ENCODE assay signal across 8 mouse cellular contexts in the genomic region with DNA sequence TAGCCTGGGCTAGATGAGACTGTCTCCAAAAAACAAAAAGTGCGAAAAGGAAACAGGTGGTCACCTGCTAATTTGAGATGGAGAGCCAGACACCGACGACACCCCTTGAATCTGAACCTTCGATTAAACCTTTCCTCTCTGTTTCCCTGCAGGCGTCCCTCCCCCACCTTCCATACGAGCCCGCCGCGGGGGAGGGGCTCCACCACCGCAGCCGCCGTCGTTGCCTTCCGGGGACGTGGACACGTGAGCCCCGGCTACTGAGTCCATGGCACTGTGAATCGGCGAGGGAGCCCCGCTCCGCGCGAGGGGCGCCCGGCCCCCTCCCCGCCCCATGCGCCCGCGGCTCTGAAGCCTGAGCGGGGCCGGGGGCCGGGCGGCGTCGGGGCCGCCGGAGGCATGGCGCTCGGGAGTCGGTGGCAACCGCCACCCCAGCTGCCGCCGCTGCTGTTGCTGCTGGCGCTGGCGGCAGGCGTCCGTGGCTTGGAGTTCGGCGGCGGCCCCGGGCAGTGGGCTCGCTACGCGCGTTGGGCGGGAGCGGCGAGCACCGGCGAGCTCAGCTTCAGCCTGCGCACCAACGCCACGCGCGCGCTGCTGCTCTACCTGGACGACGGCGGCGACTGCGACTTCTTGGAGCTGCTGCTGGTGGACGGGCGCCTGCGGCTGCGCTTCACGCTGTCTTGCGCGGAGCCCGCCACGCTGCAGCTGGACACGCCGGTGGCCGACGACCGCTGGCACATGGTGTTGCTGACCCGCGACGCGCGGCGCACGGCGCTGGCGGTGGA. TPM values are rescaled to one million over a fixed set of nuclear protein-coding genes. Genes with fewer than 3 reads are reported as not detected.
DNase-seq lines count a peak whose midpoint lies in the region; ATAC-seq and TF ChIP-seq lines count a peak whose summit lies in the region.

No protein-coding gene starts in this region.

- WGBS in heart, embryonic 15.5 days: under 1% methylated on average over 94 of the region's 94 CpGs
- under 1% methylated on average over 89 of the region's 94 CpGs for WGBS in embryonic facial prominence, embryonic 11.5 days
- WGBS in intestine, embryonic 14.5 days: 2% methylated on average over 72 of the region's 94 CpGs
- 4% methylated on average over 91 of the region's 94 CpGs for WGBS in thymus, adult 2 months

- no peak for DNase-seq in heart, adult 9 months (ENCODE audit: low spot score in 2 of 2)
- peak; percentile 61 for DNase-seq in embryonic facial prominence, embryonic 11.5 days (ENCODE audit: low spot score)
- peak; percentile 76 for DNase-seq in intestine, embryonic 14.5 days (ENCODE audit: low spot score)
- DNase-seq in lung, postnatal 10 days: peak; percentile 43
- peak; percentile 66 for DNase-seq in testis, postnatal 10 days (ENCODE audit: low spot score)
- no peak for DNase-seq in thymus, adult 2 months
- DNase-seq in thymus, postnatal 25 days: no peak

- H3K9me3 ChIP-seq in heart, embryonic 15.5 days (replicated peaks): no peaks in the 10 kb centered on the region
- no peaks in the 10 kb centered on the region for H3K9me3 ChIP-seq in embryonic facial prominence, embryonic 11.5 days (replicated peaks; ENCODE audit: control insufficient read depth, low read length)
- no peaks in the 10 kb centered on the region for H3K9me3 ChIP-seq in intestine, embryonic 14.5 days (ENCODE audit: control insufficient read depth, low read length)

- no peak overlapping the region for H3K27ac ChIP-seq in heart, embryonic 15.5 days
- H3K27ac ChIP-seq in embryonic facial prominence, embryonic 11.5 days (replicated peaks; ENCODE audit: low read depth, low read length): no peak overlapping the region
- no peak overlapping the region for H3K27ac ChIP-seq in intestine, embryonic 14.5 days (ENCODE audit: low read depth)
- no peak overlapping the region for H3K27ac ChIP-seq in thymus, adult 2 months (ENCODE audit: control insufficient read depth, insufficient read depth, low read length)

- no peak overlapping the region for H3K9ac ChIP-seq in heart, embryonic 15.5 days
- H3K9ac ChIP-seq in embryonic facial prominence, embryonic 11.5 days (replicated peaks; ENCODE audit: low read length): no peak overlapping the region; the same call in 1 of the 2 replicates
- no peak overlapping the region for H3K9ac ChIP-seq in intestine, embryonic 14.5 days (ENCODE audit: low read length)

- no peak for TF ChIP-seq CTCF in thymus, adult 2 months (IDR thresholded peaks at IDR 0.05; ENCODE audit: borderline replicate concordance, control insufficient read depth, extremely low read depth, insufficient read depth, low read length, poor library complexity)

- no peaks in the 10 kb centered on the region for H3K36me3 ChIP-seq in heart, embryonic 15.5 days
- no peaks in the 10 kb centered on the region for H3K36me3 ChIP-seq in embryonic facial prominence, embryonic 11.5 days (replicated peaks; ENCODE audit: control insufficient read depth, insufficient read depth, low read depth, low read length)
- no peaks in the 10 kb centered on the region for H3K36me3 ChIP-seq in intestine, embryonic 14.5 days (ENCODE audit: control insufficient read depth, insufficient read depth, low read length)
- H3K36me3 ChIP-seq in thymus, adult 2 months (ENCODE audit: control insufficient read depth, insufficient read depth, low read length): no peaks in the 10 kb centered on the region

- peaks cover 96% of the 10 kb centered on the region for H3K27me3 ChIP-seq in heart, embryonic 15.5 days
- peaks cover 51% of the 10 kb centered on the region for H3K27me3 ChIP-seq in embryonic facial prominence, embryonic 11.5 days (ENCODE audit: control insufficient read depth, insufficient read depth, low read length)
- peaks cover 64% of the 10 kb centered on the region for H3K27me3 ChIP-seq in intestine, embryonic 14.5 days (replicated peaks; ENCODE audit: control insufficient read depth, insufficient read depth, low read length)
- H3K27me3 ChIP-seq in thymus, adult 2 months (ENCODE audit: control insufficient read depth, insufficient read depth, low read length): peaks cover 22% of the 10 kb centered on the region; the same call in 1 of the 2 replicates

- peak overlapping the region; percentile 55 for H3K4me2 ChIP-seq in heart, embryonic 15.5 days
- peak overlapping the region; percentile 67 for H3K4me2 ChIP-seq in embryonic facial prominence, embryonic 11.5 days (ENCODE audit: low read depth, low read length)
- H3K4me2 ChIP-seq in intestine, embryonic 14.5 days (ENCODE audit: low read length): peak overlapping the region; percentile 48

- H3K4me3 ChIP-seq in heart, embryonic 15.5 days: peak overlapping the region; percentile 39
- H3K4me3 ChIP-seq in embryonic facial prominence, embryonic 11.5 days (ENCODE audit: low read depth, low read length): peak overlapping the region; percentile 35
- peak overlapping the region; percentile 32 for H3K4me3 ChIP-seq in intestine, embryonic 14.5 days (ENCODE audit: low read depth, low read length)
- H3K4me3 ChIP-seq in thymus, adult 2 months (ENCODE audit: control insufficient read depth, insufficient read depth, low read length): no peak overlapping the region

- TF ChIP-seq POLR2A in thymus, adult 2 months (IDR thresholded peaks at IDR 0.05; ENCODE audit: control insufficient read depth, extremely low read depth, insufficient read depth, low read length, poor library complexity): no peak

- ATAC-seq in heart, embryonic 15.5 days (replicated peaks; ENCODE audit: insufficient number of reproducible peaks, insufficient read depth, low FRiP score, low read depth): no peak
- 0 out of 2 replicates have a peak, but pooled peaks have one; percentile 11 for ATAC-seq in embryonic facial prominence, embryonic 11.5 days (replicated peaks; ENCODE audit: insufficient number of reproducible peaks, low FRiP score, low TSS enrichment, low read depth)
- ATAC-seq in intestine, embryonic 14.5 days (replicated peaks; ENCODE audit: low FRiP score, low TSS enrichment, low read depth): peak; percentile 22; the same call in 1 of the 2 replicates

- peaks cover 15% of the 10 kb centered on the region for H3K4me1 ChIP-seq in heart, embryonic 15.5 days (replicated peaks)
- H3K4me1 ChIP-seq in embryonic facial prominence, embryonic 11.5 days (ENCODE audit: control insufficient read depth, insufficient read depth, low read length): peaks cover 13% of the 10 kb centered on the region
- H3K4me1 ChIP-seq in intestine, embryonic 14.5 days (replicated peaks; ENCODE audit: control insufficient read depth, insufficient read depth, low read length): peaks cover 14% of the 10 kb centered on the region
- H3K4me1 ChIP-seq in thymus, adult 2 months (replicated peaks; ENCODE audit: control insufficient read depth, insufficient read depth, low read length): peaks cover 15% of the 10 kb centered on the region

RNA-seq across cellular contexts. Expression of a gene that starts 9.3 kb away (rescaled TPM):
- 0.47 and 0.60 TPM in 2 replicates for polyA plus RNA-seq in heart, embryonic 15.5 days (2015; fragmentation: Nextera tagmentation; extraction: Ambion mirVana)
- polyA plus RNA-seq in embryonic facial prominence, embryonic 11.5 days (2014; fragmentation: Nextera tagmentation; extraction: Ambion mirVana): 4.1 and 5.0 TPM in 2 replicates
- polyA plus RNA-seq in intestine, embryonic 14.5 days (2014; fragmentation: Nextera tagmentation; extraction: Ambion mirVana): 1.9 and 2.1 TPM in 2 replicates
- polyA plus RNA-seq in thymus, adult 2 months (2012; rRNA removed): 1.2 and 1.5 TPM in 2 replicates

RNA-seq across cellular contexts. Expression of a gene that starts 28.7 kb away (rescaled TPM):
- 54.8 TPM in 2 replicates for polyA plus RNA-seq in heart, embryonic 15.5 days (2015; fragmentation: Nextera tagmentation; extraction: Ambion mirVana)
- polyA plus RNA-seq in embryonic facial prominence, embryonic 11.5 days (2014; fragmentation: Nextera tagmentation; extraction: Ambion mirVana): 15.6 and 17.2 TPM in 2 replicates
- 30.0 and 31.8 TPM in 2 replicates for polyA plus RNA-seq in intestine, embryonic 14.5 days (2014; fragmentation: Nextera tagmentation; extraction: Ambion mirVana)
- polyA plus RNA-seq in thymus, adult 2 months (2012; rRNA removed): 558 and 561 TPM in 2 replicates

RNA-seq across cellular contexts. Expression of a gene that starts 43.6 kb away (rescaled TPM):
- polyA plus RNA-seq in heart, embryonic 15.5 days (2015; fragmentation: Nextera tagmentation; extraction: Ambion mirVana): 282 and 297 TPM in 2 replicates
- polyA plus RNA-seq in embryonic facial prominence, embryonic 11.5 days (2014; fragmentation: Nextera tagmentation; extraction: Ambion mirVana): 1.4 and 2.8 TPM in 2 replicates
- polyA plus RNA-seq in intestine, embryonic 14.5 days (2014; fragmentation: Nextera tagmentation; extraction: Ambion mirVana): 5.9 and 6.2 TPM in 2 replicates
- polyA plus RNA-seq in thymus, adult 2 months (2012; rRNA removed): 6.5 and 41.6 TPM in 2 replicates

Comparison
In these comparisons a context has a peak if more than half of its experiments do, and no peak if none do; other contexts are left out.
1. DNase-seq: peak in embryonic facial prominence, embryonic 11.5 days (single experiment), intestine, embryonic 14.5 days (single experiment), lung, postnatal 10 days (single experiment) and testis, postnatal 10 days (single experiment); none in heart, adult 9 months (0 of 2), thymus, adult 2 months (single experiment) and thymus, postnatal 25 days (single experiment).
2. RNA of a gene that starts 28.7 kb away (polyA plus RNA-seq): 558 to 561 TPM in thymus, adult 2 months; 54.8 TPM in heart, embryonic 15.5 days, 30.0 to 31.8 TPM in intestine, embryonic 14.5 days and 15.6 to 17.2 TPM in embryonic facial prominence, embryonic 11.5 days; every median in the first group is over 10 times any median in the second.
3. Peak in every context shown above with its lines, with median percentiles within 50 percentile points of each other: H3K4me2 ChIP-seq.